Mouse (Mus musculus): ENCODE data around the gene Polr2b.

DNA sequence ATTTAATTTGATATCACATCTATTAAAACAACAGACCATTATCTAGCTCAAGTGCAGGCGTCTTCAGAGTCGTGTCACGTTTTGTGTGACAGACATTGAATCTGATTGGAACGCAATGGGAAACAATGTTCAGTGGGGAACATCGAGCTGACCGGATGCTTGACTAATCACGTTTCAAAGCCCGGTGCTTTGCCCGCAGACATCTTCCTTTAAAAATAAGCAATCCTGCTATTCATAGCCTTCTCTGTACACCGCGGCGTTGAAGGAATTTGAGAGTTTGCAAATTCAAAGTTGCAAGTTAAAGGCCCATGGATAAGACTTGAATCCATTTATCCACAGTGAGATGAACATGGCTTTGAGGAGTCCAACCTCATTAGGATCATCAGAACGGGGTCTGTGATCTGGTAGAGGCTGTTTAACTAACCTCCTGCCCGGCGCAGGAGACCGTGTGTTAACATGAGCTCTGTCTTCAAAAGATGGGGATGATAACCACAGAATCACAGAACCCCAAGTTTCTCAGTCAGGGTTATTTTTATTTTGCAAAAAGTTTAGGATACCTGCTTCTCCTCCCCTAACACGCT, 70.5 kb downstream of the Polr2b start:
- TF ChIP-seq CTCF (IDR thresholded peaks at IDR 0.05; ENCODE audit: control insufficient read depth, insufficient read depth, insufficient replicate concordance, low read depth, low read length) = no peak
- no peak for TF ChIP-seq POLR2A (IDR thresholded peaks at IDR 0.05; ENCODE audit: control insufficient read depth, low read depth, low read length)
